Mouse (Mus musculus): ENCODE results near the gene Fbxo46. TPM values are rescaled to one million over a fixed set of nuclear protein-coding genes. Genes with fewer than 3 reads are reported as not detected.

Gene Fbxo46
- total and polyA plus RNA-seq, 2 experiments from 2014 or later, result 9.9 to 20.6 TPM

- TF ChIP-seq CTCF (IDR thresholded peaks at IDR 0.05), result no peak
- Histone ChIP-seq H3K36me3 (ENCODE audit: insufficient read depth, low read length) (peaks cover 9% of the 10 kb centered on the region), H3K9ac (replicated peaks; ENCODE audit: low read length, poor library complexity, severe bottlenecking) (0 out of 2 replicates have a peak overlapping the region, but pooled peaks have one; percentile 55), H3K4me1 (ENCODE audit: insufficient read depth, low read length) (peaks cover 14% of the 10 kb centered on the region), H3K4me2 (ENCODE audit: low read depth, low read length, poor library complexity, severe bottlenecking) (peak overlapping the region; percentile 98), H3K27ac (ENCODE audit: low read depth, low read length) (peak overlapping the region; percentile 51), H3K4me3 (ENCODE audit: low read depth, low read length) (peak overlapping the region; percentile 48), H3K27me3 (ENCODE audit: insufficient read depth, low read length) (peaks cover 8% of the 10 kb centered on the region), H3K9me3 (ENCODE audit: low read length) (no peaks in the 10 kb centered on the region)
- ATAC-seq (ENCODE audit: low FRiP score) (peak; percentile 81), DNase-seq (ENCODE audit: low spot score) (peak; percentile 95)
- WGBS, result 3% methylated on average over 40 of the region's 45 CpGs
Measured at GRCm38 (mm10) chr7:19093537-19094385, 25.9 kb upstream of the Fbxo46 start.

- ATAC-seq (ENCODE audit: low FRiP score), result peak; percentile 8; the same call in 1 of the 2 replicates
- H3K4me3 ChIP-seq (ENCODE audit: low read depth, low read length), result peak within 1 kb of the TSS; percentile 48
Measured at GRCm38 (mm10) chr7:19094471-19094825, 25.2 kb upstream of the Fbxo46 start, which contains the start of gene Six5. Six5 (plus strand) TSS chr7:19094594.

GRCm38 (mm10) chr7:19094826-19095750 lies 24.6 kb upstream of the Fbxo46 start:
- peaks cover 7% of the 10 kb centered on the region; the same call in 1 of the 2 replicates for H3K36me3 ChIP-seq (ENCODE audit: insufficient read depth, low read length)
- no peaks in the 10 kb centered on the region for H3K9me3 ChIP-seq (ENCODE audit: low read length)
- peak overlapping the region; percentile 98 for H3K4me2 ChIP-seq (ENCODE audit: low read depth, low read length, poor library complexity, severe bottlenecking)
- H3K4me1 ChIP-seq (ENCODE audit: insufficient read depth, low read length), result peaks cover 14% of the 10 kb centered on the region
- TF ChIP-seq CTCF (IDR thresholded peaks at IDR 0.05), result no peak
- peak overlapping the region; percentile 51 for H3K27ac ChIP-seq (ENCODE audit: low read depth, low read length)
- 0% methylated on average over 82 of the region's 87 CpGs for WGBS
- H3K9ac ChIP-seq (replicated peaks; ENCODE audit: low read length, poor library complexity, severe bottlenecking), result peak overlapping the region; percentile 55
- ATAC-seq (ENCODE audit: low FRiP score) (no peak), DNase-seq (ENCODE audit: low spot score) (peak; percentile 23)
- H3K4me3 ChIP-seq (ENCODE audit: low read depth, low read length), result peak overlapping the region; percentile 48
- H3K27me3 ChIP-seq (ENCODE audit: insufficient read depth, low read length), result peaks cover 8% of the 10 kb centered on the region

More at GRCm38 (mm10) chr7:19094471-19094825, 25.2 kb upstream of the Fbxo46 start, which contains the start of gene Six5:
- Histone ChIP-seq H3K36me3 (ENCODE audit: insufficient read depth, low read length) (peaks cover 7% of the 10 kb centered on the region; the same call in 1 of the 2 replicates), H3K4me1 (ENCODE audit: insufficient read depth, low read length) (peaks cover 14% of the 10 kb centered on the region), H3K27me3 (ENCODE audit: insufficient read depth, low read length) (peaks cover 8% of the 10 kb centered on the region), H3K4me2 (ENCODE audit: low read depth, low read length, poor library complexity, severe bottlenecking) (peak within 1 kb of the TSS; percentile 98), H3K27ac (ENCODE audit: low read depth, low read length) (peak within 1 kb of the TSS; percentile 51), H3K9ac (replicated peaks; ENCODE audit: low read length, poor library complexity, severe bottlenecking) (peak within 1 kb of the TSS; percentile 55), H3K9me3 (ENCODE audit: low read length) (no peaks in the 10 kb centered on the region)
- DNase-seq (ENCODE audit: low spot score), result peak; percentile 28
- no peak for TF ChIP-seq CTCF (IDR thresholded peaks at IDR 0.05)
- WGBS, result under 1% methylated on average over 23 of the region's 36 CpGs

GRCm38 (mm10) chr7:19095751-19096110 lies 23.9 kb upstream of the Fbxo46 start:
- Histone ChIP-seq H3K27me3 (ENCODE audit: insufficient read depth, low read length) (peaks cover 8% of the 10 kb centered on the region), H3K9ac (replicated peaks; ENCODE audit: low read length, poor library complexity, severe bottlenecking) (peak overlapping the region; percentile 24; the same call in 1 of the 2 replicates), H3K36me3 (ENCODE audit: insufficient read depth, low read length) (peaks cover 7% of the 10 kb centered on the region; the same call in 1 of the 2 replicates), H3K27ac (ENCODE audit: low read depth, low read length) (no peak overlapping the region), H3K9me3 (ENCODE audit: low read length) (no peaks in the 10 kb centered on the region), H3K4me2 (ENCODE audit: low read depth, low read length, poor library complexity, severe bottlenecking) (peak overlapping the region; percentile 98), H3K4me1 (ENCODE audit: insufficient read depth, low read length) (peaks cover 14% of the 10 kb centered on the region), H3K4me3 (ENCODE audit: low read depth, low read length) (peak overlapping the region; percentile 48)
- no peak for ATAC-seq (ENCODE audit: low FRiP score)
- DNase-seq (ENCODE audit: low spot score), result peak; percentile 37
- 1% methylated on average over 19 of the region's 19 CpGs for WGBS
- TF ChIP-seq CTCF (IDR thresholded peaks at IDR 0.05), result no peak

GRCm38 (mm10) chr7:19096421-19096976 lies 23.2 kb upstream of the Fbxo46 start:
- Histone ChIP-seq H3K4me1 (ENCODE audit: insufficient read depth, low read length) (peaks cover 14% of the 10 kb centered on the region), H3K9ac (replicated peaks; ENCODE audit: low read length, poor library complexity, severe bottlenecking) (peak overlapping the region; percentile 36; the same call in 1 of the 2 replicates)

More at GRCm38 (mm10) chr7:19096421-19096976, 23.2 kb upstream of the Fbxo46 start:
- TF ChIP-seq CTCF (IDR thresholded peaks at IDR 0.05), result no peak
- 52% methylated on average over 5 of the region's 5 CpGs for WGBS
- H3K27ac ChIP-seq (ENCODE audit: low read depth, low read length), result no peak overlapping the region
- ATAC-seq (ENCODE audit: low FRiP score) (no peak), DNase-seq (ENCODE audit: low spot score) (no peak)
- H3K36me3 ChIP-seq (ENCODE audit: insufficient read depth, low read length), result peaks cover 3% of the 10 kb centered on the region
- peak overlapping the region; percentile 98; the same call in 1 of the 2 replicates for H3K4me2 ChIP-seq (ENCODE audit: low read depth, low read length, poor library complexity, severe bottlenecking)
- no peak overlapping the region for H3K4me3 ChIP-seq (ENCODE audit: low read depth, low read length)
- no peaks in the 10 kb centered on the region for H3K9me3 ChIP-seq (ENCODE audit: low read length)
- peaks cover 8% of the 10 kb centered on the region for H3K27me3 ChIP-seq (ENCODE audit: insufficient read depth, low read length)
